Mouse (Mus musculus) limb, embryonic 14.5 days (tissue): ENCODE results near the gene Gmds. TPM values are rescaled to one million over a fixed set of nuclear protein-coding genes. Genes with fewer than 3 reads are reported as not detected.

Experiments used
- ATAC-seq: fragments of 200-750 bp; cut with Nextera tagmentation; 2 replicates; pipeline ENCODE4 v1.8.0; 2017; ENCODE audit warnings: low read depth, moderate number of reproducible peaks, moderate TSS enrichment; ENCODE audit not compliant: low FRiP score
- DNase-seq: peaks from one replicate; pipeline ENCODE4 v3.0.0-alpha.2; 2015; ENCODE audit warnings: low spot score
- H3K27ac ChIP-seq: fragments of 300-500 bp; sonication (generic); replicated peaks from 2 replicates; pipeline ENCODE4 v1.5.1; 2014; ENCODE audit warnings: low read depth, mild to moderate bottlenecking, low read length, moderate library complexity, mixed read lengths
- H3K27me3 ChIP-seq: fragments of 300-500 bp; sonication (generic); 2 replicates; pipeline ENCODE4 v1.6.1; 2014; ENCODE audit warnings: low read length, mixed read lengths; ENCODE audit not compliant: control insufficient read depth, insufficient read depth
- H3K36me3 ChIP-seq: fragments of 300-500 bp; sonication (generic); 2 replicates; pipeline ENCODE4 v1.6.1; 2014; ENCODE audit warnings: mild to moderate bottlenecking, low read length, moderate library complexity, mixed read lengths; ENCODE audit not compliant: control insufficient read depth, insufficient read depth
- H3K4me1 ChIP-seq: fragments of 300-500 bp; sonication (generic); 2 replicates; pipeline ENCODE4 v1.6.1; 2014; ENCODE audit warnings: antibody characterized with exemption, low read length, mixed read lengths; ENCODE audit not compliant: control insufficient read depth, insufficient read depth
- H3K4me2 ChIP-seq: fragments of 300-500 bp; sonication (generic); replicated peaks from 2 replicates; pipeline ENCODE4 v1.6.1; 2014; ENCODE audit warnings: low read depth, mild to moderate bottlenecking, low read length, moderate library complexity; ENCODE audit not compliant: severe bottlenecking
- H3K4me3 ChIP-seq: fragments of 300-500 bp; sonication (generic); replicated peaks from 2 replicates; pipeline ENCODE4 v1.5.1; 2014; ENCODE audit warnings: low read length
- H3K9ac ChIP-seq: fragments of 300-500 bp; sonication (generic); 2 replicates; pipeline ENCODE4 v1.6.1; 2014; ENCODE audit warnings: mild to moderate bottlenecking, low read depth, low read length, moderate library complexity; ENCODE audit not compliant: severe bottlenecking
- H3K9me3 ChIP-seq: fragments of 300-500 bp; sonication (generic); 2 replicates; pipeline ENCODE4 v1.6.1; 2016; ENCODE audit warnings: low read length; ENCODE audit not compliant: control insufficient read depth
- POLR2A ChIP-seq: fragments of 200-500 bp; IDR thresholded peaks from 2 replicates; pipeline ENCODE4 v1.8.0; 2012; ENCODE audit warnings: inconsistent platforms, mild to moderate bottlenecking, moderate library complexity, borderline replicate concordance; ENCODE audit not compliant: insufficient read depth, insufficient read length; ENCODE audit errors: extremely low read depth
- WGBS: fragments of 180-500 bp; shearing (Covaris S2); extraction: QIAGEN DNeasy Blood & Tissue Kit; methylation state at CpG from one replicate; pipeline ENCODE4 v1.1.7; 2014; 5-methylcytosine and 5-hydroxymethylcytosine counted together
- polyA plus RNA-seq, 2 experiments: library from polyadenylated mRNA; depleted of rRNA in 1 of 2; stranded (reverse) in 1 of 2; unstranded in 1 of 2; fragments of >200 nt; fragmentation: Nextera tagmentation in 1 of 2; extraction: Ambion mirVana in 1 of 2; gene quantifications; 2 replicates each; pipeline versions ENCODE4 v1.2.1 to v1.2.3; 2012 to 2014

Gene Gmds
- polyA plus RNA-seq, 2 experiments: 31.6 to 39.9 TPM

- no peaks in the 10 kb centered on the region for H3K9me3 ChIP-seq
- peaks cover 13% of the 10 kb centered on the region for H3K4me1 ChIP-seq
- 0 out of 2 replicates have a peak overlapping the region, but pooled peaks have one; percentile 14 for H3K27ac ChIP-seq
- H3K27me3 ChIP-seq: 0 out of 2 replicates have a peak, but pooled peaks cover 3% of the 10 kb centered on the region
- no peak overlapping the region for H3K4me3 ChIP-seq
- ATAC-seq: 0 out of 2 replicates have a peak, but pooled peaks have one; percentile 50
- H3K9ac ChIP-seq: no peak overlapping the region
- no peaks in the 10 kb centered on the region for H3K36me3 ChIP-seq
- H3K4me2 ChIP-seq: no peak overlapping the region
- TF ChIP-seq POLR2A: no peak
- no peak for DNase-seq
Observed at GRCm38 (mm10) chr13:32019256-32019620, 319.3 kb downstream of the Gmds start.

GRCm38 (mm10) chr13:32018518-32019255 is 319.9 kb downstream of the Gmds start:
- no peaks in the 10 kb centered on the region for H3K36me3 ChIP-seq
- no peak for TF ChIP-seq POLR2A
- 0 out of 2 replicates have a peak, but pooled peaks cover 3% of the 10 kb centered on the region for H3K27me3 ChIP-seq
- no peaks in the 10 kb centered on the region for H3K9me3 ChIP-seq
- H3K9ac ChIP-seq: no peak overlapping the region
- no peak overlapping the region for H3K4me2 ChIP-seq
- peak overlapping the region; percentile 55; the same call in 1 of the 2 replicates for H3K27ac ChIP-seq
- DNase-seq (peak; percentile 59), ATAC-seq (peak; percentile 62)
- H3K4me1 ChIP-seq: peaks cover 13% of the 10 kb centered on the region
- no peak overlapping the region for H3K4me3 ChIP-seq
- 47% methylated on average over 4 of the region's 4 CpGs for WGBS

- 0 out of 2 replicates have a peak, but pooled peaks cover 8% of the 10 kb centered on the region for H3K4me1 ChIP-seq
- no peak overlapping the region for H3K4me2 ChIP-seq
- H3K36me3 ChIP-seq: no peaks in the 10 kb centered on the region
- no peak overlapping the region; the same call in 1 of the 2 replicates for H3K27ac ChIP-seq
- ATAC-seq (no peak), DNase-seq (peak; percentile 41)
- TF ChIP-seq POLR2A: no peak
- no peaks in the 10 kb centered on the region for H3K9me3 ChIP-seq
- no peaks in the 10 kb centered on the region for H3K27me3 ChIP-seq
- H3K4me3 ChIP-seq: no peak overlapping the region
- no peak overlapping the region for H3K9ac ChIP-seq
- 12% methylated on average over 4 of the region's 4 CpGs for WGBS
Observed at GRCm38 (mm10) chr13:32008802-32009201, 329.7 kb downstream of the Gmds start.

- Histone ChIP-seq H3K27me3 (no peaks in the 10 kb centered on the region), H3K4me1 (0 out of 2 replicates have a peak, but pooled peaks cover 8% of the 10 kb centered on the region), H3K4me3 (no peak overlapping the region), H3K36me3 (no peaks in the 10 kb centered on the region), H3K9ac (no peak overlapping the region), H3K4me2 (no peak overlapping the region), H3K9me3 (no peaks in the 10 kb centered on the region), H3K27ac (peak overlapping the region; percentile 67)
- TF ChIP-seq POLR2A: no peak
- WGBS: 39% methylated on average over 7 of the region's 7 CpGs
- ATAC-seq (no peak), DNase-seq (no peak)
Observed at GRCm38 (mm10) chr13:32008116-32008641, 330.4 kb downstream of the Gmds start.

GRCm38 (mm10) chr13:31993391-31993790 is 345.1 kb downstream of the Gmds start:
- 0 out of 2 replicates have a peak overlapping the region, but pooled peaks have one; percentile 35 for H3K4me2 ChIP-seq
- H3K36me3 ChIP-seq: no peaks in the 10 kb centered on the region
- DNase-seq (no peak), ATAC-seq (no peak)
- no peaks in the 10 kb centered on the region for H3K27me3 ChIP-seq
- 27% methylated on average over 4 of the region's 4 CpGs for WGBS
- peaks cover 19% of the 10 kb centered on the region for H3K4me1 ChIP-seq
- no peak overlapping the region for H3K4me3 ChIP-seq
- no peak overlapping the region for H3K9ac ChIP-seq
- peak overlapping the region; percentile 70 for H3K27ac ChIP-seq
- peaks cover 9% of the 10 kb centered on the region; the same call in 1 of the 2 replicates for H3K9me3 ChIP-seq
- TF ChIP-seq POLR2A: no peak
